Mouse (Mus musculus) CH12.LX (cell line): Measurements from ENCODE around the gene Lbh.

Experiments
- BHLHE40 ChIP-seq: IDR thresholded peaks from 2 replicates; pipeline ENCODE4 v1.6.1; 2011; ENCODE audit warnings: mild to moderate bottlenecking, low read depth, low read length, improper control_type of control experiment
- CTCF ChIP-seq, 2 experiments: IDR thresholded peaks in 1 of 2; conservative IDR thresholded peaks in 1 of 2; 2 replicates each; pipeline ENCODE4 v1.5.1; 2011 to 2012; ENCODE audit warnings: low read depth in 2 of 2, low read length in 2 of 2, improper control_type of control experiment in 1 of 2, inconsistent platforms in 1 of 2, mild to moderate bottlenecking in 1 of 2, moderate library complexity in 1 of 2
- EP300 ChIP-seq: IDR thresholded peaks from 2 replicates; pipeline ENCODE4 v1.6.1; 2011; ENCODE audit warnings: low read length, improper control_type of control experiment
- MAX ChIP-seq: IDR thresholded peaks from 2 replicates; pipeline ENCODE4 v1.6.1; 2011; ENCODE audit warnings: low read length, improper control_type of control experiment
- MEF2A ChIP-seq: IDR thresholded peaks from 2 replicates; pipeline ENCODE4 v1.6.1; 2014; ENCODE audit warnings: low read depth, mild to moderate bottlenecking, inconsistent platforms, low read length, improper control_type of control experiment, borderline replicate concordance
- MXI1 ChIP-seq: IDR thresholded peaks from 2 replicates; pipeline ENCODE4 v1.6.1; 2011; ENCODE audit warnings: mild to moderate bottlenecking, low read depth, low read length, improper control_type of control experiment
- POLR2A ChIP-seq: IDR thresholded peaks from 2 replicates; pipeline ENCODE4 v1.6.1; 2011; ENCODE audit warnings: low read depth, mild to moderate bottlenecking, improper control_type of control experiment, low read length
- ZKSCAN1 ChIP-seq: IDR thresholded peaks from 2 replicates; pipeline ENCODE4 v1.6.1; 2012; ENCODE audit warnings: low read depth, inconsistent platforms, low read length, improper control_type of control experiment, borderline replicate concordance
- ZNF384 ChIP-seq: IDR thresholded peaks from 2 replicates; pipeline ENCODE4 v1.6.1; 2012; ENCODE audit warnings: low read depth, low read length, improper control_type of control experiment, inconsistent platforms

DNA sequence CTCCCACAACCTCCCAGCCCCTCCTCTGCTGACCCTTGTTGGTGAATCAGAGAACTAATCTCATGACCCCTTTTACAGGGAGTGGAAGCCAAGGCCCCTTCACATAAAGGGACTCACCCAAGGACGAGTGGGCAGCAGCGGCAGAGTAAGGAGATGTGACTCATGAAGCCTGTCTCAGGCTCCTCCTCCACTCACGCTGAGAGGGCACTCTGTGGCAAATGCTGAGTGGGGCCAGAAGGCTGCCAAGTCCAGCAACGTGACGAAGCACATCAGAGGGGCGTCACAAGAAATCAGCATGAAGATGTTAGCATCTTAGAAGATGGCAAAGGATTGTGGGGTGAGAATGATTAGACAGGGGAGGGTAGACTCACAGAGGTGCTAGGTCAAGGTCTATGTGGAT lies 64.1 kb downstream of the Lbh start:
- TF ChIP-seq POLR2A = no peak
- no peak for TF ChIP-seq MEF2A
- TF ChIP-seq EP300 = no peak
- no peak for TF ChIP-seq CTCF (conservative IDR thresholded peaks at IDR 0.05 in 1 of 2, IDR thresholded peaks at IDR 0.05 in 1 of 2; ENCODE audit: low read depth in 2 of 2, low read length in 2 of 2)
- no peak for TF ChIP-seq MAX
- TF ChIP-seq MXI1 = no peak
- no peak for TF ChIP-seq ZKSCAN1
- TF ChIP-seq ZNF384 = no peak
- no peak for TF ChIP-seq BHLHE40
